8 mouse cellular contexts compared by ENCODE assay signal in the genomic region with DNA sequence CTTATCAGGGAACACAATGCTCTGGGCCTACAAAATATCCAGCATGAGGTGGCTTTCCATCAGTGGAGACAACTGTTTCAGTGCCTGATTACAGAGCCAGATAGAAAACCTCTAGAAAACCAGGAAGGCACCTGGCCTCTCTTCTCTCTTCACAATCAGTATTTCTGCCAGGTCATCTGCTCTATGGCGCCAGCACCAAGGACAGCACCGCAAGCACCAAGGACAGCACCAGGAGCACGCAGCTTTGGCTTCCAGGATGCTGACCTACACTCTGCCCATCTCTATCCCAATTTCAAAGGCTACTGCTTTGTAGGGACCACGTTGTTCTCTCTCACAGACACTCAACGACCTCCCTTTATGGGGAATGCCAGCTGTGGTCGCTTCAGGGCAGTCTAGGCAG. TPM values are rescaled to one million over a fixed set of nuclear protein-coding genes. Genes with fewer than 3 reads are reported as not detected.
DNase-seq lines count a peak whose midpoint lies in the region; ATAC-seq and TF ChIP-seq lines count a peak whose summit lies in the region.

No protein-coding gene starts in this region.

- H3K4me3 ChIP-seq in kidney, embryonic 15.5 days (replicated peaks), result no peak overlapping the region
- no peak overlapping the region for H3K4me3 ChIP-seq in lung, embryonic 14.5 days (ENCODE audit: low read depth, low read length)

- no peak overlapping the region for H3K4me2 ChIP-seq in kidney, embryonic 15.5 days
- H3K4me2 ChIP-seq in lung, embryonic 14.5 days, result no peak overlapping the region

- no peak for TF ChIP-seq CTCF in lung, embryonic 14.5 days (IDR thresholded peaks at IDR 0.05; ENCODE audit: low read depth)

- H3K36me3 ChIP-seq in kidney, embryonic 15.5 days, result no peaks in the 10 kb centered on the region
- no peaks in the 10 kb centered on the region for H3K36me3 ChIP-seq in lung, embryonic 14.5 days (ENCODE audit: insufficient read depth)

- H3K9me3 ChIP-seq in kidney, embryonic 15.5 days (replicated peaks), result no peaks in the 10 kb centered on the region
- no peaks in the 10 kb centered on the region for H3K9me3 ChIP-seq in lung, embryonic 14.5 days (ENCODE audit: low read depth, low read length)

- peak; percentile 55 for DNase-seq in kidney, adult 9 months
- peak; percentile 49 for DNase-seq in R1 (ENCODE audit: low read depth, low spot score)
- peak; percentile 67 for DNase-seq in forelimb bud, embryonic 11.5 days (ENCODE audit: low read depth, low spot score)
- DNase-seq in lung, embryonic 14.5 days, result peak; percentile 87
- peak; percentile 61 for DNase-seq in yolk sac, embryonic 10.5 days (ENCODE audit: low spot score)
- no peak for DNase-seq in cerebellum, postnatal 10 days
- DNase-seq in cerebellum, postnatal 36 days, result no peak

- no peaks in the 10 kb centered on the region for H3K27me3 ChIP-seq in kidney, embryonic 15.5 days
- no peaks in the 10 kb centered on the region for H3K27me3 ChIP-seq in lung, embryonic 14.5 days (ENCODE audit: insufficient read depth, low read length)

- no peak for ATAC-seq in kidney, embryonic 15.5 days (replicated peaks; ENCODE audit: low FRiP score)
- no peak for ATAC-seq in lung, embryonic 14.5 days (ENCODE audit: insufficient read depth)

- WGBS in kidney, embryonic 15.5 days, result 6% methylated on average over 6 of the region's 6 CpGs
- WGBS in lung, embryonic 14.5 days, result 9% methylated on average over 6 of the region's 6 CpGs

- no peaks in the 10 kb centered on the region for H3K4me1 ChIP-seq in kidney, embryonic 15.5 days
- H3K4me1 ChIP-seq in lung, embryonic 14.5 days (ENCODE audit: insufficient read depth), result no peaks in the 10 kb centered on the region

- no peak overlapping the region for H3K9ac ChIP-seq in kidney, embryonic 15.5 days
- H3K9ac ChIP-seq in lung, embryonic 14.5 days, result no peak overlapping the region

- no peak overlapping the region for H3K27ac ChIP-seq in kidney, embryonic 15.5 days
- H3K27ac ChIP-seq in lung, embryonic 14.5 days (ENCODE audit: low read depth), result no peak overlapping the region

RNA-seq across cellular contexts. Expression of a gene that starts 36.1 kb away (rescaled TPM):
- polyA plus RNA-seq in kidney, embryonic 15.5 days (2015; fragmentation: Nextera tagmentation; extraction: Ambion mirVana), result 28.9 and 30.6 TPM in 2 replicates
- 12.4 and 14.4 TPM in 2 replicates for polyA plus RNA-seq in lung, embryonic 14.5 days (2014; fragmentation: Nextera tagmentation; extraction: Ambion mirVana)

RNA-seq across cellular contexts. Expression of a gene that starts 56.6 kb away (rescaled TPM):
- polyA plus RNA-seq in kidney, embryonic 15.5 days (2015; fragmentation: Nextera tagmentation; extraction: Ambion mirVana), result 11.2 and 12.2 TPM in 2 replicates
- 6.4 and 6.6 TPM in 2 replicates for polyA plus RNA-seq in lung, embryonic 14.5 days (2014; fragmentation: Nextera tagmentation; extraction: Ambion mirVana)

RNA-seq across cellular contexts. Expression of a gene that starts 56.7 kb away (rescaled TPM):
- 204 and 210 TPM in 2 replicates for polyA plus RNA-seq in kidney, embryonic 15.5 days (2015; fragmentation: Nextera tagmentation; extraction: Ambion mirVana)
- polyA plus RNA-seq in lung, embryonic 14.5 days (2014; fragmentation: Nextera tagmentation; extraction: Ambion mirVana), result 235 and 256 TPM in 2 replicates

Comparison
In these comparisons a context has a peak if more than half of its experiments do, and no peak if none do; other contexts are left out.
1. DNase-seq: peak in kidney, adult 9 months (single experiment), R1 (single experiment), forelimb bud, embryonic 11.5 days (single experiment), lung, embryonic 14.5 days (single experiment) and yolk sac, embryonic 10.5 days (single experiment); none in cerebellum, postnatal 10 days (0 of 2) and cerebellum, postnatal 36 days (0 of 2).